Mouse (Mus musculus): ENCODE results near the gene Entpd3. TPM values are rescaled to one million over a fixed set of nuclear protein-coding genes. Genes with fewer than 3 reads are reported as not detected.
"Not testable (repeated sequence)": the region's sequence is repeated elsewhere in the genome, so short reads cannot be mapped to it uniquely, and the experiment has no call there.

The Entpd3 gene
- polyA plus RNA-seq, 1 experiment from 2014 or later, result 5.5 TPM

DNA sequence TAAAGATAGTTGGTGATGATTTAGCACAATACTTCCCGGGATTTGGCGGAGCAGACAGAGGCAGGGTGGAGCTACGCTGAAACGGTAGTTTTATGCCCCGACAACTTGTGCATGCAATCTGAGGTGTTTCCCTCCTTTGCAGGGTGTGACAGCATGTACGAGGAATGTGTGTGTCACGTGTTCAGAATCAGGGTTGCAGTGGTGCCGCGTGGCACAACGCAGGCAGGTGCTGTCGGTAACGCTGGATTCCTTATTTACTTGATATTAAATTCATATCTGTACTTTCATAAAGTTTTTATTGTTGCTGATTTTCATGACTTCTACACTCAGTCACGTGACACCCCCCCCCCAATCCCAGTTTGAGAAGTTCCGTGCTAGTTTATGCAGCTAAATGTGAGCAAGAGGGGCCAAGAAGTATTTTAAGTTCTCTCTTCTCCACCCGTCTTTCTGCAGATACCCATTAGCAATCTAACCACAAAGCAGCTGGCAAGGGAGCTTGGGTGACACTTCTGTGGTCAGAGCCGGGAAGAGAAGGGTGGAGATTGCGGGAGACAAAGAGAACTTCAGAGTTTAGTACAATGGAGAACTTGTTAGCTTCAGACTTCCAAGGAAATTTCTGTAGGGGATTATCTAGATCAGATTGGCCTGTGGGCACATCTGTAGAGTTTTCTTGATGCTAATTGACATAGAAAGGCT is 10.7 kb upstream of the Entpd3 start:
- Histone ChIP-seq H3K27me3 (ENCODE audit: control insufficient read depth, insufficient read depth, low read depth, low read length) (no peaks in the 10 kb centered on the region), H3K4me2 (ENCODE audit: low read length) (no peak overlapping the region), H3K27ac (ENCODE audit: low read length) (no peak overlapping the region), H3K4me1 (ENCODE audit: control insufficient read depth, insufficient read depth, low read length) (no peaks in the 10 kb centered on the region), H3K36me3 (ENCODE audit: control insufficient read depth, insufficient read depth, low read length) (no peaks in the 10 kb centered on the region), H3K9me3 (replicated peaks; ENCODE audit: control insufficient read depth, low read length, poor library complexity, severe bottlenecking) (no peaks in the 10 kb centered on the region), H3K4me3 (ENCODE audit: low read depth, low read length) (no peak overlapping the region), H3K9ac (ENCODE audit: low read depth, low read length) (no peak overlapping the region)
- 86% methylated on average over 17 of the region's 17 CpGs for WGBS
- no peak for ATAC-seq

DNA sequence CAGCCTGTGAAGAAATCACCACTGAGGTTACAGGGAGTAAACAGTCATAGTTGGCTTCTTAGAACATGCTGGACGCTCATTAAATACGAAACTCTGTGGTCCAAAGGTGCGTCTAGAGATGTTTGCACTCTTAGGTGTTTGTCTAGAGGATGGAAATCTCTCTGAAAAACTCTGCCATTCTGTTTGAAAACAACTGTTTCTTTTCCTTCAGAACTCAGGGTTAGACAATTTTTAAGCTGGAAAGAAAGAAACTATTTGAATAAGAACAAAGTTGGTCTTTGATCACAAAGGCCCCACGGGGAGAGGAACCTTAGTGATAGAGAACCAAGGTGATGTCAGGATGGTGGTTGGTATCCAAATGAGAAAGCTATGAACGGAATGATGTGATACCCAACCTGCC is 9.1 kb upstream of the Entpd3 start:
- ATAC-seq, result no peak
- Histone ChIP-seq H3K4me2 (ENCODE audit: low read length) (no peak overlapping the region), H3K9me3 (replicated peaks; ENCODE audit: control insufficient read depth, low read length, poor library complexity, severe bottlenecking) (no peaks in the 10 kb centered on the region; the same call in 1 of the 2 replicates), H3K27ac (ENCODE audit: low read length) (no peak overlapping the region), H3K9ac (ENCODE audit: low read depth, low read length) (no peak overlapping the region), H3K27me3 (ENCODE audit: control insufficient read depth, insufficient read depth, low read depth, low read length) (no peaks in the 10 kb centered on the region), H3K4me1 (ENCODE audit: control insufficient read depth, insufficient read depth, low read length) (no peaks in the 10 kb centered on the region), H3K36me3 (ENCODE audit: control insufficient read depth, insufficient read depth, low read length) (no peaks in the 10 kb centered on the region), H3K4me3 (ENCODE audit: low read depth, low read length) (no peak overlapping the region)
- WGBS, result 91% methylated on average over 5 of the region's 5 CpGs

DNA sequence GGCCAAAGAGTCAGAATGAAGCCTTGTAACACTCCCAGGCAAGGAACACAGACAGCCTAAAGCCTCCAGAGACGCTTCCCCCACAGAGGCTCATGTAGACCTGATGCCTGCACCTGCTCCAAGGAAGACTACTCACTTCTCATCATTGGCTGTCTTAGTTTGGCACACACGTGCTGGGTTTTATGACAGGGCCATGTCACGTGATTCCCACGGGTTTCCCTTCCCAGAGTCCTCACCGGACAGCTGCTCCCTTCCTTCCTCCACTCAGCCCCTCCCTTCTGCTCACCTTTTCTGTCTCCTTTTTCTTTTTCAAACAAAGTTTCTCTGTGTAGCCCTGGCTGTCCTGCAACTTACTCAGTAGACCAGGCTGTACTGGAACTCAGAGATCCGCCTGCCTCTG is 7.6 kb upstream of the Entpd3 start:
- no peak overlapping the region for H3K4me2 ChIP-seq (ENCODE audit: low read length)
- no peak overlapping the region for H3K9ac ChIP-seq (ENCODE audit: low read depth, low read length)
- no peak overlapping the region for H3K27ac ChIP-seq (ENCODE audit: low read length)
- H3K4me3 ChIP-seq (ENCODE audit: low read depth, low read length), result no peak overlapping the region
- H3K4me1 ChIP-seq (ENCODE audit: control insufficient read depth, insufficient read depth, low read length), result no peaks in the 10 kb centered on the region
- ATAC-seq, result no peak
- no peaks in the 10 kb centered on the region for H3K27me3 ChIP-seq (ENCODE audit: control insufficient read depth, insufficient read depth, low read depth, low read length)
- 81% methylated on average over 6 of the region's 6 CpGs for WGBS
- no peaks in the 10 kb centered on the region for H3K36me3 ChIP-seq (ENCODE audit: control insufficient read depth, insufficient read depth, low read length)
- H3K9me3 ChIP-seq (replicated peaks; ENCODE audit: control insufficient read depth, low read length, poor library complexity, severe bottlenecking), result no peaks in the 10 kb centered on the region; the same call in 1 of the 2 replicates

DNA sequence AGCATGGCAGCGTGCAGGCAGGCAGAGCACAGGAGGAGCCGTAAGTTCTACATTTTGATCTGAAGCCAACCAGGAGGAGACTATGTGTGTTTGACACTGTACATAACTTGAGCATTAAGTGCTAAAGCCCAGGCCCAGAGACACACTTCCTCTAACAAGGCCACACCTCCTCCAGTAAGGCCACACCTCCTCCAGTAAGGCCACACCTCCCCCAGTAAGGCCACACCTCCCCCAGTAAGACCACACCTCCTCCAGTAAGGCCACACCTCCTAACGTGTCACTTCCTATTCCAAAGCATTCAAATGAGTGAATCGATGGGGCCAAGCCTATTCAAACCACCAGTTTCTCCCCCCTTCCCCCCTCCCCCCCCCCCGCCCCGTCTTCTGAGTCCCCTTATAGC is 6.9 kb upstream of the Entpd3 start:
- no peak overlapping the region for H3K4me3 ChIP-seq (ENCODE audit: low read depth, low read length)
- WGBS, result 89% methylated on average over 5 of the region's 6 CpGs

DNA sequence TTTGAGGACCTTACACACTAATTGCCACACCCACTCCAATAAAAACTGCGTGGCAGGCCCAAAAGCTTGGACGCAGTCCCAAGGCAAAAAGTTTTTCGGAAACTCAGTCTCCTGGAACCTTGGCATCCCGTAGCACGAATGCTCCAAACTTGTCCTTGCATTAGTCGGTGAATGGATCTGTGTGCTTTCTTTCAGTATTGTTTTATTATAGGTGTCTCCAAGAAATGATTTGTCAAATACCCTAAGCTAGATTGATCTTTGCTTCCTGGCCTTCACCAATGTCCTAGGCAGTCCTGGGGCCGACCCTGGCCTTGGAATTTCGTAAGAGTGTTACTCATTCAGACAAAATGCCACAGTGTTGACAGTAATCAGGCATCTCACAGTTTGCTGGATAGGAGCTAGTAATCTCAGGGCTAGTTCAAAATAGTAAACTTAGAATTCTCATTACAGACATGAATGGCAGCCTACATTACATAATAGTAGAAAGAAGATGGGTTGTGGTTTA is 6.1 kb upstream of the Entpd3 start:
- not testable (repeated sequence) for H3K27ac ChIP-seq (ENCODE audit: low read length); H3K4me2 ChIP-seq (ENCODE audit: low read length); H3K4me3 ChIP-seq (ENCODE audit: low read depth, low read length); H3K9me3 ChIP-seq (replicated peaks; ENCODE audit: control insufficient read depth, low read length, poor library complexity, severe bottlenecking); ATAC-seq; H3K27me3 ChIP-seq (ENCODE audit: control insufficient read depth, insufficient read depth, low read depth, low read length); H3K9ac ChIP-seq (ENCODE audit: low read depth, low read length); H3K4me1 ChIP-seq (ENCODE audit: control insufficient read depth, insufficient read depth, low read length); H3K36me3 ChIP-seq (ENCODE audit: control insufficient read depth, insufficient read depth, low read length)
- WGBS, result 96% methylated on average over 8 of the region's 8 CpGs

More for the DNA sequence above, 6.9 kb upstream of the Entpd3 start:
- Histone ChIP-seq H3K36me3 (ENCODE audit: control insufficient read depth, insufficient read depth, low read length) (no peaks in the 10 kb centered on the region), H3K9ac (ENCODE audit: low read depth, low read length) (no peak overlapping the region), H3K9me3 (replicated peaks; ENCODE audit: control insufficient read depth, low read length, poor library complexity, severe bottlenecking) (no peaks in the 10 kb centered on the region; the same call in 1 of the 2 replicates), H3K4me2 (ENCODE audit: low read length) (no peak overlapping the region), H3K27ac (ENCODE audit: low read length) (no peak overlapping the region), H3K27me3 (ENCODE audit: control insufficient read depth, insufficient read depth, low read depth, low read length) (no peaks in the 10 kb centered on the region), H3K4me1 (ENCODE audit: control insufficient read depth, insufficient read depth, low read length) (no peaks in the 10 kb centered on the region)
- no peak for ATAC-seq

DNA sequence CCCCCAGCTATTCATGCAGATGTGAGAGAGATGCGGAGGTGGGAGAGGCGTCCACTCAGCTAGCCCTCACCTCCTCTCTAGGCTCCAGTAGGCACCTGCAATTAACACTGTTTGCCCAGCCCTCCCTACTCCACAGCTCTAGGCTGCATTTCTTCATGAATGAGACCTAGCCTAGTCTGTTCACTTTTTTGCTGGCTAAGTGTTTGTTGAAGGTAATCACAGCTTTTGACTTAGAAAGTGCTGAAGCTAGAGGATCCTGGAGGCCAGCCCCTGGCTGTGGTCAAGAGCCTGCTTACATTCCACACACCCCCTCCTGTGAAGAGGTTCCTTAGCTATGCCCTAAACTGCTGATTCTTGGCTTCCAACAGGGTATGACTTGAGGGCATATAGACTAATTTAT is 1.8 kb downstream of the Entpd3 start:
- 20% methylated on average over 1 of the region's 2 CpGs for WGBS
- H3K9ac ChIP-seq (ENCODE audit: low read depth, low read length), result no peak overlapping the region
- no peak for ATAC-seq
- no peak overlapping the region for H3K4me3 ChIP-seq (ENCODE audit: low read depth, low read length)
- no peaks in the 10 kb centered on the region for H3K9me3 ChIP-seq (replicated peaks; ENCODE audit: control insufficient read depth, low read length, poor library complexity, severe bottlenecking)
- no peak overlapping the region for H3K4me2 ChIP-seq (ENCODE audit: low read length)
- no peaks in the 10 kb centered on the region for H3K36me3 ChIP-seq (ENCODE audit: control insufficient read depth, insufficient read depth, low read length)
- H3K27ac ChIP-seq (ENCODE audit: low read length), result no peak overlapping the region
- peaks cover 3% of the 10 kb centered on the region for H3K27me3 ChIP-seq (ENCODE audit: control insufficient read depth, insufficient read depth, low read depth, low read length)
- no peaks in the 10 kb centered on the region; the same call in 1 of the 2 replicates for H3K4me1 ChIP-seq (ENCODE audit: control insufficient read depth, insufficient read depth, low read length)

DNA sequence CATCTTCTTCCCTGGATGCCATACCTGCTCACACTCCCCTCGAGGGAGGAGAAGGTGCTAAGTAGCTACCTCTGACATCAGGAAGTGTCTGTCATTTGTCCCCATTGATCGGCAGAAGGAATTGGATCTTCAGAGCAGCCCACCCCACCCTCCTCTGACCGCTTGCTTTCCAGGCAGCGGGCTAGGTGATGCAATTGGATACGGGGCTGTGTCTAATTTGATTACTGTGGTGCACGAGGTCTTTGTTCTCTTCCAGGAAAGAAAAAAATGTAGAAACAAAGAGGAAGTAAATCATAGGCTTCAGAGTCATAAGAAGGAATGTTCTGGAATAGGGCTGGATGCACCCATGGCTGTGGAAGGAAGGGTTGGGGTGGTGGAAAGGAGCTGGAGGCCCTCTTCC is 2.6 kb downstream of the Entpd3 start:
- Histone ChIP-seq H3K4me1 (ENCODE audit: control insufficient read depth, insufficient read depth, low read length) (no peaks in the 10 kb centered on the region; the same call in 1 of the 2 replicates), H3K9me3 (replicated peaks; ENCODE audit: control insufficient read depth, low read length, poor library complexity, severe bottlenecking) (no peaks in the 10 kb centered on the region), H3K27ac (ENCODE audit: low read length) (no peak overlapping the region), H3K4me3 (ENCODE audit: low read depth, low read length) (no peak overlapping the region), H3K27me3 (ENCODE audit: control insufficient read depth, insufficient read depth, low read depth, low read length) (peaks cover 3% of the 10 kb centered on the region), H3K9ac (ENCODE audit: low read depth, low read length) (no peak overlapping the region), H3K36me3 (ENCODE audit: control insufficient read depth, insufficient read depth, low read length) (no peaks in the 10 kb centered on the region), H3K4me2 (ENCODE audit: low read length) (no peak overlapping the region)
- 26% methylated on average over 6 of the region's 6 CpGs for WGBS
- no peak for ATAC-seq

DNA sequence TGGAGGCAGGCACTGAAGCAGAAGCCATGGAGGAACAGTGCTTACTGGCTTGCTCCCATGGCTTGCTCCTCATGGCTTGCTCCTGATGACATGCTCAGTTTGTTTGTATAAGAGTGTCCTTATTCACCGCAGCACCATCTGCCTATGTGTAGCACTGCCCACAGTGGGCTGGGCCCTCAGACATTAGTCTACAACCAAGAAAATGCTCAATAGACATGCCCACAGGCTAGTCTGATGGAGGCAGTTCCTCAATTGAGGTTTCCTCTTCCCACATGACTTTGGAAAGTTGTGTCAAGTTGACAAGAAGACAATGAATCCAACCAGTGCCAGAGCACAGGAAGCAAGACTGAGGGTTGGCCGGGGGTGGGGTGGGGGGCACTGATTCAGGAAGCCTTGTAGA is 6.4 kb downstream of the Entpd3 start:
- Histone ChIP-seq H3K4me3 (ENCODE audit: low read depth, low read length) (no peak overlapping the region), H3K4me1 (ENCODE audit: control insufficient read depth, insufficient read depth, low read length) (no peaks in the 10 kb centered on the region), H3K9me3 (replicated peaks; ENCODE audit: control insufficient read depth, low read length, poor library complexity, severe bottlenecking) (no peaks in the 10 kb centered on the region), H3K4me2 (ENCODE audit: low read length) (no peak overlapping the region), H3K36me3 (ENCODE audit: control insufficient read depth, insufficient read depth, low read length) (no peaks in the 10 kb centered on the region), H3K27me3 (ENCODE audit: control insufficient read depth, insufficient read depth, low read depth, low read length) (no peaks in the 10 kb centered on the region), H3K9ac (ENCODE audit: low read depth, low read length) (no peak overlapping the region), H3K27ac (ENCODE audit: low read length) (no peak overlapping the region)
- ATAC-seq, result no peak
- WGBS, result 93% methylated on average over 2 of the region's 2 CpGs

DNA sequence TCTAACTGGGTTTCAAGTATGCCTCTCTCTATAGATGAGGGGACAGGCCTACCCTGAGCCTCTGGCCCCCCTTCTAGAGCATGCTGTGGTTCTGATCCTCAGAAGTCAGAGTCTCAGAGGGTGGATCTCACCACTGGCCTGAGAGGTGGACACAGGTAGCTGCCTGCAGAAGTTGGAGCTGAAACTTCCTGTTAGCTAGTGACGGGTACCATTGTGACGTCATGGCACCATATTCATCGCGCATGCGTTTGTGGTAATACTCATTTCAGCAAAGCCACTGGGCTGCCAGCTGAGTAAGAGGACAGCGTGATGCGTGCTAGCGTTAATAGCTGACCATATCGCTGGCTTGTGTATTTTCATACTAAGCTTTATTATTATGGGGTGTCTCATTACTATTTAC is 6.9 kb downstream of the Entpd3 start:
- no peak overlapping the region for H3K4me3 ChIP-seq (ENCODE audit: low read depth, low read length)
- no peaks in the 10 kb centered on the region for H3K4me1 ChIP-seq (ENCODE audit: control insufficient read depth, insufficient read depth, low read length)
- H3K9me3 ChIP-seq (replicated peaks; ENCODE audit: control insufficient read depth, low read length, poor library complexity, severe bottlenecking), result no peaks in the 10 kb centered on the region
- WGBS, result 95% methylated on average over 9 of the region's 9 CpGs
- ATAC-seq, result no peak
- H3K27me3 ChIP-seq (ENCODE audit: control insufficient read depth, insufficient read depth, low read depth, low read length), result no peaks in the 10 kb centered on the region
- no peak overlapping the region for H3K27ac ChIP-seq (ENCODE audit: low read length)
- H3K9ac ChIP-seq (ENCODE audit: low read depth, low read length), result no peak overlapping the region
- no peak overlapping the region for H3K4me2 ChIP-seq (ENCODE audit: low read length)
- H3K36me3 ChIP-seq (ENCODE audit: control insufficient read depth, insufficient read depth, low read length), result no peaks in the 10 kb centered on the region

All from midbrain, embryonic 16.5 days (tissue).